Mouse (Mus musculus): Measurements from ENCODE around the gene Zfp292. TPM values are rescaled to one million over a fixed set of nuclear protein-coding genes. Genes with fewer than 3 reads are reported as not detected.
A peak's percentile ranks its signal among the peaks of the same experiment; 100 is the strongest.

Gene Zfp292
- polyA plus RNA-seq, 1 experiment from 2014 or later, result 22.1 TPM

DNA sequence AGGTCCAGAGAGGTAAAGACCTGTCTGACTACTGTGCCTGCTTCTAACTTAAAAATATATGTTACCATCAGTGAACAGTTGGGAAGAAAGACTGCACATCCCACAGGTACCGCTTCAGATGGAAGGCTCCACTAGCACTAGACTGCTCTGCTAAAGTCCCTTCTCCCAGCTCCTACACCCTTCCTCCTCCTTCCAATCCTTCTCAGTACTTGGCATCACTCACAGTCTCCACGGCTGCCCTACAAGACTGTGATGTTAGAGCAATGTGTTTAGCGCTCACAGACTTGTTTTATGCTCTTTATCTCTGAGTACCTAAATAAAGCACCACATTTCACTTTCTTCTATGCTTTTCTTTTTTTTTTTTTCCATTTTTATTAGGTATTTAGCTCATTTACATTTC is 53.3 kb downstream of the Zfp292 start:
- Histone ChIP-seq H3K36me3 (peaks cover 56% of the 10 kb centered on the region), H3K9me3 (replicated peaks) (no peaks in the 10 kb centered on the region), H3K4me1 (no peaks in the 10 kb centered on the region), H3K27me3 (ENCODE audit: low read depth, poor library complexity, severe bottlenecking) (no peaks in the 10 kb centered on the region), H3K4me3 (no peak overlapping the region), H3K27ac (replicated peaks) (no peak overlapping the region)
- 95% methylated on average over 3 of the region's 3 CpGs for WGBS
- no peak for DNase-seq (ENCODE audit: low spot score)

DNA sequence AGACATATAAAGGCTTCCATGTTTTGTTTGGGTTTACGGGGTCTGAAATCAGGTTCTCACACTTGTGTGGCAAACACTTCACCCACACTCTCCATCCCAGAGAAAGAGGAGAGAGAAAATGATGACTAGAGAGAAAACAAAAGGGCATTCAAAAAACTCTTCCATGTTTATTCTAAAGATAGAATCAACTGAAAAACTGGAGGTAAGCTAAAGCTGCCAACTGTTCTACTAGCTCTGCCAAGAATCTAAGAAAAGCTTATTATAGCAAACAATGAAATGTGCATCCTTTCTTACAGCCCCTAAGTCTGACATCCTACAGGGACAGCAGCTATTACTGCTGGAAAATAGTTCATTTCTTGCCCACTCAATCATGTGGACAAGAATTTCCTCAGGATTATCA is 58.9 kb downstream of the Zfp292 start:
- no peak for DNase-seq (ENCODE audit: low spot score)
- H3K27me3 ChIP-seq (ENCODE audit: low read depth, poor library complexity, severe bottlenecking), result no peaks in the 10 kb centered on the region
- H3K9me3 ChIP-seq (replicated peaks), result no peaks in the 10 kb centered on the region
- 96% methylated on average over 1 of the region's 1 CpGs for WGBS
- peaks cover 43% of the 10 kb centered on the region for H3K36me3 ChIP-seq
- no peaks in the 10 kb centered on the region for H3K4me1 ChIP-seq
- no peak overlapping the region for H3K4me3 ChIP-seq
- H3K27ac ChIP-seq (replicated peaks), result no peak overlapping the region

DNA sequence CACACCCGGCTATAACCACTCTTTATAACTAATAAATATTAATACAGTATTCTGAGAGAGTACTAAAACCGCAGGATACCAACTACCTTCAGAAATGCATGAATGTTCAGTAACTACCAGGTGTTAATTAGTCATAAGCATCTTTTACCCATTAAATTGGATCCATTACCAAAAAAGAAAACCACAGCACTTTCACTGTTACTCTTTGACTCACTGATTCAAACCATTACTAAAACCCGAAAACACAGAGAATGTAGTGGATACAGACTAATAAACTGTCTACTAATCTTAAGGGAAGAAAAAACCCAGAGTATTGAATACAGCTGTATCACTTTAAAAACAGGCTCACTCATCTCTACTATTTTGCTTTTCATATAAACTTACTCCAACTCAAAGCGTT is 62.9 kb downstream of the Zfp292 start:
- H3K4me1 ChIP-seq, result no peaks in the 10 kb centered on the region
- DNase-seq (ENCODE audit: low spot score), result no peak
- no peak overlapping the region for H3K27ac ChIP-seq (replicated peaks)
- peaks cover 66% of the 10 kb centered on the region for H3K36me3 ChIP-seq
- H3K9me3 ChIP-seq (replicated peaks), result no peaks in the 10 kb centered on the region
- 90% methylated on average over 4 of the region's 4 CpGs for WGBS
- no peak overlapping the region for H3K4me3 ChIP-seq
- no peaks in the 10 kb centered on the region for H3K27me3 ChIP-seq (ENCODE audit: low read depth, poor library complexity, severe bottlenecking)

DNA sequence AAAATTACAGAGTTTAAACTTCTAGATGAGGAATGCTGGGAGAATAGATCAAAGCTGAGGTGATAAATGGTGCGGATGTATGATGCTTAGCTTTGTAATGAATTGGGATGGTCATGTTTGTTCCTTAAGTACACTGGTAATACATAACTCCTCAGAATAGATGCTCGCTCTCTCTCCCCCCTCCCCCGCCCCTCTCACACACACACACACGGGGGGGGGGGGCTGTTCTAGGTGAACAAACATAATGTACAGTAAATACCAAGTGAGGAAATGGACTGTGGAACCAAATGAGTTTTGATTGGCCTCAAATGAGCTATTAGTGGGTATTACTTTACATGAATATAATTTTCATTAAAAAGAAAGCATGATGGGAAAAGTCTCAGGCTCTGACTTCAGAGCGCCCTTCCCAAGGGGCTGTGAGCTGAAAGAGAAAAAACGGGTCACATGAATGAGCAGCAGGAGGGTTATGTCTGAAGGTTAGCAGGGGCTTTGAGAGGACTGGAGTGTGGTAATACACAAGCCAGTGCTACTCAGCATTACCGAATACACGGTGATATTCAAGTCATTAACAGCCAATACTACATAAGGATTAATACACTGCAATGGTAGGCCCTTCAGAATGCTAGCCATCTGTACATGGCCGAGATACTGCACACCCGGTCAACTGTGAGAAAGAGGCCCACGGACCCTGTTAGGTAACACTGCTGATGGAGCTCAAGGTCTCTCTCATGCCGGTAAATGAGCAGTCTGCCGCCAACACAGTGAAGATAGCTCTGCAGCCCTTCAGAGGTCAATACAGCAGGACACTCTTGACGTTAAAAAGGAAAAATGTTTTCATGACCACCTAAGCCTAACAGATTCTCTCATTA is 81.4 kb downstream of the Zfp292 start:
- Histone ChIP-seq H3K4me1 (no peaks in the 10 kb centered on the region), H3K27me3 (ENCODE audit: low read depth, poor library complexity, severe bottlenecking) (no peaks in the 10 kb centered on the region), H3K9me3 (replicated peaks) (no peaks in the 10 kb centered on the region), H3K36me3 (peaks cover 26% of the 10 kb centered on the region), H3K4me3 (no peak overlapping the region), H3K27ac (replicated peaks) (no peak overlapping the region)
- no peak for DNase-seq (ENCODE audit: low spot score)
- WGBS, result 88% methylated on average over 14 of the region's 14 CpGs

DNA sequence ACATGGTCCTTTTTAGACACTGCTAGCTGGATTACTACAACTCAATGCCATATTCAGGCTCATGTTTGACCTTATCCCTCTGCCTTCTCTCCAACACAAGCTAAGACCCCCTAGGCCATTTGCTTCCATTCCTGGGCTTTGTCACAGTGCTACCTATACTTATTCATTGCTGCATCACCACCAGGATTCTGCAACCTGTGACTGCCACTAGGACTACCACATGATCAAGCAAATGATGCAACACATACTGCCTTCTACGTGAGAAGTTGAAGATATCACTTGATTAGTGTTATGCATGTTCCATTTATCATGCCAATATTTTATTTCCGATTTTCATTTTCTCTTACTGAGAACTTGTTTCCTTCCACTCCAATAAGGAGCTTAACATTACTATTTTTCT is 84.8 kb downstream of the Zfp292 start:
- WGBS, result 91% methylated on average over 2 of the region's 2 CpGs
- DNase-seq (ENCODE audit: low spot score), result no peak
- Histone ChIP-seq H3K4me3 (no peak overlapping the region), H3K27ac (replicated peaks) (no peak overlapping the region), H3K4me1 (no peaks in the 10 kb centered on the region), H3K36me3 (peaks cover 4% of the 10 kb centered on the region), H3K27me3 (ENCODE audit: low read depth, poor library complexity, severe bottlenecking) (no peaks in the 10 kb centered on the region), H3K9me3 (replicated peaks) (no peaks in the 10 kb centered on the region)

DNA sequence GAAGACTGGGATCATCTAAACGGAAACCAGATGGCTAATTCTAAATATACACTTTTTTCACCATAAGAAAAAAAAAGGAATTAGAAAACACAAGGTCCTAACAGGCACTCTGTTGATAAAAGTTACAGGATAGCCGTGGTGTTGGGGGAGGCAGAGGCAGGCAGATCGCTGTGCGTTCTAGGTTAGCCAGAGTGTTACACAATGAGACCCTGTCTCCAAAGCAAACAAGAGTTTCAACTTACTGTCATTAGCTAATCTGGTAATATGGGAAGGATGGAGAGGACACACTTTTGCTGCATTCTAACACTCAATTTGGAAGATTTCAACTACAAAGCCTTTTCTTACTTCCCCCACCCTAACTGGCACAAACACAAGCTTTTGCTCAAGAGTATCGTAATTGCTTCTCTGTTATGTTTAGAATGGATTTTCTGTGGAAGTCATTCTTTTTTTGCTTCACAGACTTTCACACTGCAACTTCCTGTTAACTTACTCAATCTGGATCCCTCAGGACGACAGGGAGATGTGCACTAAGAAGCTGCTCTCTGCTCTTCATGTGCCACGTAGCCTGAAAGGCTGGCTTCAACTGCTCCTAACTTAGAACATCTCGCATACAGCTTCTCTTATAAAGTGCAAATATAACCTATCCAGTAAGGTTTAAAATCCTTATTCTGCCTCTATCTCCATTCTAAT is 85.3 kb downstream of the Zfp292 start:
- Histone ChIP-seq H3K4me3 (no peak overlapping the region), H3K4me1 (no peaks in the 10 kb centered on the region), H3K27ac (replicated peaks) (no peak overlapping the region), H3K9me3 (replicated peaks) (no peaks in the 10 kb centered on the region), H3K36me3 (no peaks in the 10 kb centered on the region; the same call in 1 of the 2 replicates), H3K27me3 (ENCODE audit: low read depth, poor library complexity, severe bottlenecking) (no peaks in the 10 kb centered on the region)
- DNase-seq (ENCODE audit: low spot score), result no peak
- 82% methylated on average over 8 of the region's 8 CpGs for WGBS

DNA sequence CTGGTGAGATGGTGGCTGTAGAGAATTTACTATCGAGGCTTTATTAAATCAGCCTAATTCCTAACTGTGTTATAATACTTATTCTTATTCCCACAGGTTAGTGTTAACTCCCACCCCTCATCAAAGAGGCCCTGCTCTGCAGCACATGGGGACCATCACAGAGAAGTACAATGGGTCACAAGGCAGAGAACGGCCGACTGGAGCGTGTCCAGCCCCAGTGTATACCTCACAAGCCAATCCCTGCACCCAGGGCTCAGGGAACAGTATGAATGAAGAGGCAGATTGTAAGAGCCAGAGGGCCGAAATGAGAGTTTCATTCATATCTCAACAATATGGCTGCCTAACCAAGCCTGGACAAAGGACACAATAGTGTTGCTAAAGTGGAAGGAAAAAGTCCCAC is 86.5 kb downstream of the Zfp292 start:
- no peak for DNase-seq (ENCODE audit: low spot score)
- Histone ChIP-seq H3K36me3 (no peaks in the 10 kb centered on the region), H3K27ac (replicated peaks) (no peak overlapping the region), H3K4me1 (no peaks in the 10 kb centered on the region), H3K27me3 (ENCODE audit: low read depth, poor library complexity, severe bottlenecking) (no peaks in the 10 kb centered on the region), H3K9me3 (replicated peaks) (no peaks in the 10 kb centered on the region), H3K4me3 (no peak overlapping the region)
- 84% methylated on average over 5 of the region's 5 CpGs for WGBS

DNA sequence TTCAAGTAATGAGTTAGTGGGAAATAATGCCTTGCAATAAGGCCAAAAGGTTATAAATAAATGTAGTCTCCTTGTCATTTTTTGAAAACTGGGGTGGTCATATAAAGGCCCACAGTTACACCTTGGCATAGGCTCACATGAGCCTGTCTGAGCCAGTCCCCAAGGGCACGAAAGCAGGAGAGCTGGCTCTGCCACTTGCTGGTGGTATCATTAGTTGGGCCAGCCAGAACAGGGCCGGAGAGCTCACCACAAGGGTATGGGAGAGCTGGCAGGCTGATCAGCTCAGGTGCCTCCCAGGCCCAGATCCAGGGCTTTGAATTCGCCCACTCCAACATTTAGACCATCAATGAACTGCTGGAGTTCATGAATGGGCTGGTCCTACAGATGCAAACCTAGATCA is 96.3 kb downstream of the Zfp292 start:
- Histone ChIP-seq H3K27ac (replicated peaks) (no peak overlapping the region), H3K27me3 (ENCODE audit: low read depth, poor library complexity, severe bottlenecking) (no peaks in the 10 kb centered on the region), H3K4me1 (no peaks in the 10 kb centered on the region), H3K9me3 (replicated peaks) (no peaks in the 10 kb centered on the region), H3K4me3 (no peak overlapping the region), H3K36me3 (no peaks in the 10 kb centered on the region)
- WGBS, result 84% methylated on average over 3 of the region's 3 CpGs
- DNase-seq (ENCODE audit: low spot score), result no peak

DNA sequence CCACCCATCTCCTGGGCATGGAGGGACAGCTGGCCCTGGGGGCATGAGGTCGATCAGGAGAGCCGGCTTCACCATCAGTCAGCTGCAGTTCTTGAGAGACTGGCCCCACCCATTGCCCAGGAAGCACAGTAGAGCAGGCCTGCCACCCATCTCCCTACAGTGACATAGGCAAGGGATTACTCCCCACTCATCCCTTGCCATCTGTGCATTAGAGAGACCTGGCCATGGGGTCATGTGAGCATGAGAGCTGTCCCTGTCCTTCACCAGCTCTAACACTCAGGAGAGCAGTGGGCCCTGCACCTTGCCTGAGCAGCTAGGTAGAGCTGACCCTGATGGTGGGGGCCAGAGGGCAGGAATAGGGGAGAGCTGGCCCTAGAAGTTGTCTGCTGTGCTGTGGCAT is 97.1 kb downstream of the Zfp292 start:
- H3K27me3 ChIP-seq (ENCODE audit: low read depth, poor library complexity, severe bottlenecking), result no peaks in the 10 kb centered on the region
- no peak overlapping the region for H3K27ac ChIP-seq (replicated peaks)
- H3K36me3 ChIP-seq, result no peaks in the 10 kb centered on the region
- no peak overlapping the region for H3K4me3 ChIP-seq
- 76% methylated on average over 2 of the region's 2 CpGs for WGBS
- DNase-seq (ENCODE audit: low spot score), result no peak
- no peaks in the 10 kb centered on the region for H3K9me3 ChIP-seq (replicated peaks)
- H3K4me1 ChIP-seq, result no peaks in the 10 kb centered on the region

DNA sequence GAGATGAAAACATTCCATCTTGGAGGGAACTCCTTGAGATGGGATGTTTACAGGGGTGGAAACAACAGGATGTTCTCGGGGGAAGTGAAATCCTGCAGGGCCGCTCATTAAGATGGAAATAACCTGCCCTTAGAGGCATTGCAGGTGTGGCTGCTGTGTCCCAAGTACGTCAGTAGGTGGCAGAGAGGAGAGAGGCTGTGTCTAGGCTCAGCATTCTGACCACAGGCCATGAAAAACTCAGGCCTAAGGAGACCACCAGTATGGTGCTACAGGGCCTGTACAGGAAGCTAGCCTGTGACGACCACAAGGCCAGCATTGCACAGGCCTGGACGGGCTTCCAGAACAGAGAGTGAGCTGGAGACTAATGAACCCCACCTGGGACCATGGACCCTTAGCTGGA is 97.9 kb downstream of the Zfp292 start:
- no peaks in the 10 kb centered on the region for H3K27me3 ChIP-seq (ENCODE audit: low read depth, poor library complexity, severe bottlenecking)
- WGBS, result 62% methylated on average over 5 of the region's 5 CpGs
- DNase-seq (ENCODE audit: low spot score), result no peak

DNA sequence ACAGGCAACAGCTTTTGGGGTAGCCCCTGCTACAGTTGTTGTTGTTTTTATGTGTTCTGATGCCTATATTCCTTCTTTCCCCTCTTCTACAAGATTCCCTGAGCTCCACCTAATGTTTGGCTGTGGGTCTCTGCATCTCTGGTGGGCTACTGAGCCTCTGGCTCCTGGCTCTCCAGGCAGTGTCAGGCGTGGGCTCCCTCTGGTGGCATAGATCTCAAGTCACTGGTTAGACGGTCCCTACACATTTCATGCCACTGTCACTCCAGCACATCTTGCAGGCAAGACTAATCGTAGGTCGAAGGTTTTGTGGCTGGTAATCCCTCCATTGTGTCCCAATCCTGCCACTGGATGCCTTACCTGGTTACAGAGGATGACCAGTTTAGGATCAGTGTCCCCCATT is 100.0 kb downstream of the Zfp292 start:
- Histone ChIP-seq H3K36me3 (no peaks in the 10 kb centered on the region), H3K4me1 (peaks cover under 1% of the 10 kb centered on the region; the same call in 1 of the 2 replicates)
- peak; percentile 29 for DNase-seq (ENCODE audit: low spot score)

More for the DNA sequence above, 97.9 kb downstream of the Zfp292 start:
- no peaks in the 10 kb centered on the region for H3K36me3 ChIP-seq
- no peak overlapping the region for H3K4me3 ChIP-seq
- H3K4me1 ChIP-seq, result no peaks in the 10 kb centered on the region
- no peaks in the 10 kb centered on the region for H3K9me3 ChIP-seq (replicated peaks)
- H3K27ac ChIP-seq (replicated peaks), result no peak overlapping the region

DNA sequence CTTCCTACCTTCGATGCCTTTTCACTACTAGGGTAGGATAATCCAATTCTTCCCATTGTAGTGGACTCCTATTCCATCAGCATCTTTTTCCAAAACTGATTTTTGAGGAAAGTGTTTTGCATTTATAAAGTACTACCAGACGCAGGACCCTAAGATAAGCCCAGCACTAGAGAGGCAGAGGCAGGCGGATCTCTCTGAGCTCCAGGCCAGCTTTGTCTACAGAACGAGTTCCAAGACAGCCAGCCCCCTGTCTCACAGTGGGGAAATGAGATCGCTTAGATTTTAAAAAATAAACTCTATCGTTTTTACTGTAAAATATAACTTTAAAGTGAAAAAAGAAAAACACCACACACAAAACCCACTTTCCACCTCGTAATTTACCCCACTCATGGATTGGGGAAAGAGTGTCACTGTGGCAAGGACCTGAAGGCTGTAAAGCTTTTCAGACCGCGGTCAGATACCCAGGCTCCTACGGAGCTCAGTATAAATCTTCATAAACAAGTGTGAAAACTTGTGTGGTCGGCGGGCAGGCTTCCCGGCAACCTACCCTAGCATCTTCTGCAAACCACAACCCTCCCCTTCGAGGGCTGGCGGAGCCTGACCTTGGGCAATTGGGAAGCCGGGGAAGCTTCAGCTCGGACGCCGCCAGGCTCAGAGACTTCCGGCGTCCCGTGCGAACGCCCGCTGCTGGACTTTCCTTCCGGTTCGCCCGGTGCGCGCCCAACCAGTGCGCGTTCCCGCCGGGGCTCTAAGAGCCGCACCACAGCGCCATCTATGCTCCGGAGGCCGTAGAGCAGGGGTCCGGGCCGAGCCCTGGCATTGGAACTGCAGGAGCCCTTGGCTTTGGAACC is 104.9 kb downstream of the Zfp292 start, which contains the start of gene Smim8:
Gene Smim8, minus strand, starts transcription at position 747 of the 851 bp plus-strand sequence.
- peak within 1 kb of the TSS; percentile 71 for H3K4me3 ChIP-seq
- 6% methylated on average over 40 of the region's 40 CpGs for WGBS
- H3K27me3 ChIP-seq (ENCODE audit: low read depth, poor library complexity, severe bottlenecking), result no peaks in the 10 kb centered on the region
- H3K36me3 ChIP-seq, result no peaks in the 10 kb centered on the region
- 0 out of 2 replicates have a peak, but pooled peaks cover 3% of the 10 kb centered on the region for H3K9me3 ChIP-seq (replicated peaks)
- DNase-seq (ENCODE audit: low spot score), result peak; percentile 94
- peaks cover 4% of the 10 kb centered on the region; the same call in 1 of the 2 replicates for H3K4me1 ChIP-seq
- peak within 1 kb of the TSS; percentile 90 for H3K27ac ChIP-seq (replicated peaks)

More for the DNA sequence above, 100.0 kb downstream of the Zfp292 start:
- WGBS, result 35% methylated on average over 4 of the region's 4 CpGs
- H3K9me3 ChIP-seq (replicated peaks), result 0 out of 2 replicates have a peak, but pooled peaks cover 3% of the 10 kb centered on the region
- no peak overlapping the region for H3K4me3 ChIP-seq
- no peak overlapping the region for H3K27ac ChIP-seq (replicated peaks)
- H3K27me3 ChIP-seq (ENCODE audit: low read depth, poor library complexity, severe bottlenecking), result no peaks in the 10 kb centered on the region
